Mouse (Mus musculus) MEL-GATA-1-ER (cell line): ENCODE measurements at regions not wholly inside any gene's neighbourhood (a gene's known extent, or its start where the extent isn't known, plus 50 kb on each side); places are given as distances from the start of the nearest gene placed in this dataset.
"Not testable (repeated sequence)": the region's sequence is repeated elsewhere in the genome, so short reads cannot be mapped to it uniquely, and the experiment has no call there.

Source experiments
- DNase-seq: peaks from one replicate; pipeline ENCODE4 v3.0.0-alpha.2; 2012; ENCODE audit warnings: low read depth; ENCODE audit errors: extremely low read depth

DNA sequence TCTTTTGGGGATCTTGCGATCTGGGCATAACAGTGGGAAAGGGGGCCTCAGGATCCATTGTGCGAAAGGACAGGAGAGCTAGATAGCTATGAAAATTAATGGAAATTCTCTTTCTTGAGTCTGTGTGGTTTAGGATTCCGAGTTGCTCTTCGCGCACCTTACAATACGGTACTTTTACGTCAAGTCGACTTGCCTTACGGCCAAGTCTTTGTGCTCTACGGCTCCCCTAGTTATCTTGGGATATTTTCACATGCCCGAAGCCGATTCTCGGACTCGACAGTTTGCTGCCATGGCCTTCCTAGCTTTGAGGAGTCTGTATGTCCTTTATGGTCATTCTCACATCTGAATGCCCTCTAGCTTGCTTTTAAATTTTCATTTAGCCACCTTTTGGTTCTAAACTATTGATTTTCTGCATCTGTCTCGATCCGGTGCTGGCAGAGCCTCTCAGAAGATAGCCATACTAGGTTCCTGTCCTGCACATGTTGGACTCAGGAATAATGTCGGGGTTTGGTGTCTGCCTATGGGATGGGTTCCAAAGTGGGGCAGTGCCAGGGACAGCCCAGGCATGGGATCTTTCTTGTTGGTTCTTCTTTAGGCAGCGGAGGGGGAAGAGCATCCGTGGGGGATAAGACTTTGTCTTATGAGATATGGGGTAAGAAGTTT, 109.0 kb upstream of the Olfr1324 start:
- no peak for DNase-seq

GRCm38 (mm10) chrX:50504047-50504446, 75.7 kb upstream of the Olfr1324 start:
- no peak for DNase-seq

GRCm38 (mm10) chrX:50501181-50501580, 72.9 kb upstream of the Olfr1324 start:
- peak; percentile 5 for DNase-seq

DNA sequence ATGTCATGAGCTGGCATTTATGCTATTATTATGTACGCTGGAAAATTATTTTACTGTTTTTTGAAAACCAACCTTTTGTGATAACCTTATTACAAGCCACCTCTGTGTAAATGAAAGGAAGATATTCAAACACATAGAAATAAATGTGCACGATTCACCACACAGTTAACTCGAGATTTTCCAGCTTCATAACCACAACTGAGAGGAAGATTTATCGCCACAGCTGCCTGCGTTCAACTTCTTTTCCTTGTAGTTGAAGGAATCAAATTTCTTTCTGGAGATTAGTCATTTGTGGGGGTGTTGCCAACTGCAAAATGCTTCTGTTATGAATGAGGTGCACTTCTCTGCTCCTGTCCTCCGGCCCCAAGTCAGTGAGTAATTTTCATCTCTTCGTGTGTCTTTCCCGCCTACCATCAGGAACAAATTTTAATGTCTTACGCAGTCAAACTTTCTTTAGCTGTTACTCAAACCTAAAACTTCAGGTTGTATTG, 62.2 kb upstream of the Olfr1324 start:
- DNase-seq: not testable (repeated sequence)
